ENCODE assay signal across 8 mouse cellular contexts in the genomic region with DNA sequence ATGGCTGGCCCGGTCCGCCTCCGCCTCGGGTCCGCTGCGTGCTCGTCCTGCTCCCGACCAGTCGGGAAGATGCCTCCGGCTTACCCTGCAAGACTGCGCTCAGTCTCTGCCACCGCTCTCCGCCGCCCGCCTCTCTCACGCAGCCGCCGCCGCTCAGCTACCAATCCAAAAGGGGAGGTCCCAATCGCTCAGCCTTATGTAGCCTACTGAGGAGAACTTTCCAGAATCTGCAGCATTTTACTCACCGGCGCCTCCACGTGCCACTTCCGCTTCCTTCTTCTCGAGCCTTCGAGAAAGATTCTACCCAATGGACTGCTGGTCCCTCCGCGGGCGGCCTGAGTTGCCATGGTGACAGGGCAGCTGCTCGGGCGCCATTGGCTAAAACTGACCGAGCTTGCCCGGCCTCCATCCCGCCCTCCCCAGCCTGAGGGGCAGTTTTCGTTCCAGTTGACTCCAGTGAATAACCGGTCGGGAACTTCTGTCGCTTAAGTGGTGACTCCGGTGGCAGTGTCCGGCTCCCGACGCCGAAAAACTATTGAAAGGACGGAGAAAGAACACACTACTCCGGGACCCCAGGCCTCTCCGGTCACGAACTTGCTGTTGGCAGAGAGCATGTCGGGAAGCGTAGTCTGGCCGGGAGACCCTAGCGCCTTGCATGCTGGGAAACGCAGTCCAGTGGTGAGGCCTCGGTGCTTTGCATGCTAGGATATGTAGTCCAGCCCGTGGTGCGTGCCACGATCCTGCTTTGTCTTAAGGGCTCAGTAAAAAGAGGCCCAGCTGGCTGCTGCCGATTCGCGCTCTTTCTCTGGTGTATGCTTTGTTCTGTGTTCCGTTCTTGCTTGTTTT. TPM values are rescaled to one million over a fixed set of nuclear protein-coding genes. Genes with fewer than 3 reads are reported as not detected.
A peak's percentile ranks its signal among the peaks of the same experiment; 100 is the strongest.
DNase-seq lines count a peak whose midpoint lies in the region; ATAC-seq and TF ChIP-seq lines count a peak whose summit lies in the region.

TSS of gene Hsph1 (minus strand) at position 302 of the 846 bp plus-strand sequence.

- under 1% methylated on average over 60 of the region's 60 CpGs for WGBS in cerebellum, adult 2 months
- under 1% methylated on average over 60 of the region's 60 CpGs for WGBS in forebrain, postnatal 0 days
- WGBS in lung, embryonic 15.5 days, result under 1% methylated on average over 56 of the region's 60 CpGs

- peak within 1 kb of the TSS; percentile 90 for H3K27ac ChIP-seq in MEL (ENCODE audit: control insufficient read depth, low read depth, low read length)
- peak within 1 kb of the TSS; percentile 51 for H3K27ac ChIP-seq in cerebellum, adult 2 months (ENCODE audit: insufficient read depth, low read length)
- H3K27ac ChIP-seq in forebrain, postnatal 0 days (ENCODE audit: low read depth, low read length), result peak within 1 kb of the TSS; percentile 92
- H3K27ac ChIP-seq in lung, embryonic 15.5 days, result peak within 1 kb of the TSS; percentile 79

- TF ChIP-seq EP300 in MEL (IDR thresholded peaks at IDR 0.05; ENCODE audit: low read depth in 1 of 2, low read length in 2 of 2), result no peak

- peaks cover 27 to 28% of the 10 kb centered on the region in 2 experiments for H3K36me3 ChIP-seq in MEL (ENCODE audit: control insufficient read depth in 1 of 2, insufficient read depth in 2 of 2, low read length in 2 of 2)
- peaks cover 15% of the 10 kb centered on the region for H3K36me3 ChIP-seq in forebrain, postnatal 0 days (ENCODE audit: insufficient read depth)
- peaks cover 16% of the 10 kb centered on the region for H3K36me3 ChIP-seq in lung, embryonic 15.5 days

- TF ChIP-seq CTCF in MEL (IDR thresholded peaks at IDR 0.05 in 2 of 3, conservative IDR thresholded peaks at IDR 0.05 in 1 of 3; ENCODE audit: control insufficient read depth in 1 of 3, insufficient read depth in 1 of 3, low read depth in 2 of 3, low read length in 3 of 3, poor library complexity in 1 of 3, severe bottlenecking in 1 of 3), result 0 out of 6 replicates have a peak, but pooled peaks of 1 of the 3 experiments have one; percentile 0
- no peak for TF ChIP-seq CTCF in cerebellum, adult 2 months (IDR thresholded peaks at IDR 0.05; ENCODE audit: borderline replicate concordance, insufficient read depth, low read depth, low read length)
- peak; percentile 54 for TF ChIP-seq CTCF in forebrain, postnatal 0 days (IDR thresholded peaks at IDR 0.05; ENCODE audit: low read depth)

- DNase-seq in MEL (ENCODE audit: low read depth, low spot score), result peak; percentile 100
- DNase-seq in cerebellum, adult 2 months, result peak; percentile 100
- peak; percentile 99 for DNase-seq in forebrain, postnatal 0 days
- DNase-seq in heart, postnatal 4 days, result peak; percentile 96
- DNase-seq in layer of hippocampus, adult 8-10 months (ENCODE audit: low spot score in 2 of 2), result peak; percentile 99
- DNase-seq in ovary, adult 18-20 months (ENCODE audit: low spot score), result peak; percentile 99
- DNase-seq in thymus, postnatal 0 days (ENCODE audit: low spot score), result peak; percentile 98

- peak within 1 kb of the TSS; percentile 92 to 96 for H3K4me3 ChIP-seq in MEL (ENCODE audit: control insufficient read depth in 1 of 2, insufficient read depth in 1 of 2, low read depth in 2 of 2, low read length in 2 of 2)
- peak within 1 kb of the TSS; percentile 83 for H3K4me3 ChIP-seq in cerebellum, adult 2 months (replicated peaks; ENCODE audit: insufficient read depth, low read depth, low read length)
- H3K4me3 ChIP-seq in forebrain, postnatal 0 days (ENCODE audit: low read depth, low read length), result peak within 1 kb of the TSS; percentile 79
- peak within 1 kb of the TSS; percentile 91 for H3K4me3 ChIP-seq in lung, embryonic 15.5 days

- no peaks in the 10 kb centered on the region for H3K9me3 ChIP-seq in MEL (replicated peaks; ENCODE audit: insufficient read depth, low read length)
- no peaks in the 10 kb centered on the region for H3K9me3 ChIP-seq in forebrain, postnatal 0 days (ENCODE audit: low read length)
- no peaks in the 10 kb centered on the region for H3K9me3 ChIP-seq in lung, embryonic 15.5 days

- TF ChIP-seq POLR2A in MEL (IDR thresholded peaks at IDR 0.05; ENCODE audit: control insufficient read depth in 1 of 2, insufficient read depth in 1 of 2, low read depth in 1 of 2, low read length in 2 of 2, poor library complexity in 1 of 2), result peak; percentile 92 to 93
- peak; percentile 73 for TF ChIP-seq POLR2A in cerebellum, adult 2 months (IDR thresholded peaks at IDR 0.05; ENCODE audit: borderline replicate concordance, insufficient read depth, low read length)

- peaks cover 43% of the 10 kb centered on the region for H3K79me2 ChIP-seq in MEL (ENCODE audit: control insufficient read depth, insufficient read depth, low read length, poor library complexity)

- ATAC-seq in forebrain, postnatal 0 days, result peak; percentile 98
- ATAC-seq in lung, embryonic 15.5 days (ENCODE audit: borderline replicate concordance, extremely low read depth, low FRiP score, low TSS enrichment), result peak; percentile 99

- peaks cover 6 to 11% of the 10 kb centered on the region in 2 experiments; a peak in 3 of 4 replicates for H3K4me1 ChIP-seq in MEL (ENCODE audit: control insufficient read depth in 1 of 2, insufficient read depth in 2 of 2, low read length in 2 of 2)
- H3K4me1 ChIP-seq in cerebellum, adult 2 months (ENCODE audit: control insufficient read depth, insufficient read depth, low read length), result no peaks in the 10 kb centered on the region
- peaks cover 10% of the 10 kb centered on the region; the same call in 1 of the 2 replicates for H3K4me1 ChIP-seq in forebrain, postnatal 0 days (ENCODE audit: insufficient read depth)
- H3K4me1 ChIP-seq in lung, embryonic 15.5 days, result peaks cover 17% of the 10 kb centered on the region

- no peaks in the 10 kb centered on the region for H3K27me3 ChIP-seq in MEL (ENCODE audit: control insufficient read depth in 1 of 2, insufficient read depth in 2 of 2, low read length in 2 of 2)
- H3K27me3 ChIP-seq in cerebellum, adult 2 months (ENCODE audit: control insufficient read depth, insufficient read depth, low read length), result no peaks in the 10 kb centered on the region
- H3K27me3 ChIP-seq in forebrain, postnatal 0 days (ENCODE audit: insufficient read depth, low read length), result no peaks in the 10 kb centered on the region
- no peaks in the 10 kb centered on the region for H3K27me3 ChIP-seq in lung, embryonic 15.5 days

- TF ChIP-seq RAD21 in MEL (IDR thresholded peaks at IDR 0.05; ENCODE audit: low read depth, low read length), result no peak

- peak within 1 kb of the TSS; percentile 64 for H3K4me2 ChIP-seq in forebrain, postnatal 0 days (ENCODE audit: low read depth)
- H3K4me2 ChIP-seq in lung, embryonic 15.5 days, result peak within 1 kb of the TSS; percentile 87

- peak within 1 kb of the TSS; percentile 86 for H3K9ac ChIP-seq in MEL (ENCODE audit: control insufficient read depth, low read depth, low read length, poor library complexity, severe bottlenecking)
- peak within 1 kb of the TSS; percentile 76 for H3K9ac ChIP-seq in forebrain, postnatal 0 days
- H3K9ac ChIP-seq in lung, embryonic 15.5 days, result peak within 1 kb of the TSS; percentile 70

TF ChIP-seq in MEL, 35 proteins besides CTCF, POLR2A, EP300 and RAD21:
- peak; percentile 28; the same call in 1 of the 2 replicates for TF ChIP-seq UBTF (IDR thresholded peaks at IDR 0.05; ENCODE audit: borderline replicate concordance, insufficient read depth, low read depth, low read length)
- TF ChIP-seq TBP (IDR thresholded peaks at IDR 0.05; ENCODE audit: low read depth, low read length), result peak; percentile 97
- no peak for TF ChIP-seq ETS1 (IDR thresholded peaks at IDR 0.05; ENCODE audit: low read depth, low read length)
- TF ChIP-seq TAL1 (IDR thresholded peaks at IDR 0.05; ENCODE audit: low read length), result 0 out of 2 replicates have a peak, but pooled peaks have one; percentile 10
- TF ChIP-seq POLR2AphosphoS5 (IDR thresholded peaks at IDR 0.05; ENCODE audit: borderline replicate concordance, low read depth, low read length), result peak; percentile 96
- no peak for TF ChIP-seq TCF12 (IDR thresholded peaks at IDR 0.05; ENCODE audit: low read depth, low read length)

RNA-seq across cellular contexts. Expression of gene Hsph1, which starts in this region (rescaled TPM):
- 170 and 176 TPM in 2 replicates for total RNA-seq in MEL (2012; rRNA removed)
- polyA plus RNA-seq in MEL (2012; ENCODE audit: insufficient read depth in 1 of 2, insufficient read length in 2 of 2, low read depth in 1 of 2, low replicate concordance in 2 of 2, missing spikeins in 1 of 2), result 100 to 1,000 TPM; 300 to 388 TPM
- polyA plus RNA-seq in cerebellum, adult 2 months (2012; rRNA removed), result 111 and 124 TPM in 2 replicates
- 41.2 and 49.2 TPM in 2 replicates for total RNA-seq in forebrain, postnatal 0 days (2014; rRNA removed)
- 68.4 and 78.6 TPM in 2 replicates for polyA plus RNA-seq in forebrain, postnatal 0 days (2015; fragmentation: Nextera tagmentation; extraction: Ambion mirVana)
- 10 to 100 TPM; 16.7 to 19.0 TPM for total RNA-seq in heart, postnatal 4 days (2021)
- 100 to 1,000 TPM; 269 to 406 (median 334) TPM for total RNA-seq in layer of hippocampus, adult 8-10 months (2022)
- polyA plus RNA-seq in lung, embryonic 15.5 days (2015; fragmentation: Nextera tagmentation; extraction: Ambion mirVana), result 52.7 and 55.0 TPM in 2 replicates
- polyA plus RNA-seq in thymus, postnatal 0 days (2015; fragmentation: Nextera tagmentation; extraction: Ambion mirVana), result 19.1 and 27.7 TPM in 2 replicates

Comparison
In these comparisons a context has a peak if more than half of its experiments do, and no peak if none do; other contexts are left out.
1. Peak in every context shown above with its lines: DNase-seq, ATAC-seq, H3K4me3 ChIP-seq and H3K27ac ChIP-seq.